Mouse (Mus musculus): ENCODE data around the gene Flad1.
A peak's percentile ranks its signal among the peaks of the same experiment; 100 is the strongest.

The Flad1 gene

GRCm38 (mm10) chr3:89411490-89412393 is at the start of gene Flad1:
Gene Flad1 (minus strand): TSS chr3:89411870.
- DNase-seq (ENCODE audit: low spot score in 2 of 2), result peak; percentile 99 to 100

GRCm38 (mm10) chr3:89458965-89459807 is 47.5 kb upstream of the Flad1 start:
- peak; percentile 83 to 91 for DNase-seq (ENCODE audit: low spot score in 2 of 2)

- DNase-seq (ENCODE audit: low spot score in 2 of 2), result no peak
These were observed 46.8 kb upstream of the Flad1 start for GRCm38 (mm10) chr3:89458372-89458964.

GRCm38 (mm10) chr3:89456726-89457665 is 45.3 kb upstream of the Flad1 start:
- peak; percentile 51 to 60 for DNase-seq (ENCODE audit: low spot score in 2 of 2)

GRCm38 (mm10) chr3:89455786-89456285 is 44.2 kb upstream of the Flad1 start:
- DNase-seq (ENCODE audit: low spot score in 2 of 2), result no peak

GRCm38 (mm10) chr3:89454401-89455177 is 42.9 kb upstream of the Flad1 start, which contains the start of gene Pmvk:
Gene Pmvk (plus strand): TSS chr3:89454541.
- DNase-seq (ENCODE audit: low spot score in 2 of 2), result no peak

- no peak for DNase-seq (ENCODE audit: low spot score in 2 of 2)
These were observed 40.2 kb upstream of the Flad1 start for GRCm38 (mm10) chr3:89451916-89452315.

GRCm38 (mm10) chr3:89449541-89449940 is 37.9 kb upstream of the Flad1 start:
- peak; percentile 40 to 57 for DNase-seq (ENCODE audit: low spot score in 2 of 2)

GRCm38 (mm10) chr3:89448720-89449537 is 37.3 kb upstream of the Flad1 start:
- no peak for DNase-seq (ENCODE audit: low spot score in 2 of 2)

GRCm38 (mm10) chr3:89440691-89441090 is 29.0 kb upstream of the Flad1 start:
- DNase-seq (ENCODE audit: low spot score in 2 of 2), result no peak

GRCm38 (mm10) chr3:89437269-89437668 is 25.6 kb upstream of the Flad1 start:
- DNase-seq (ENCODE audit: low spot score in 2 of 2), result no peak

GRCm38 (mm10) chr3:89436176-89437113 is 24.8 kb upstream of the Flad1 start, which contains the start of gene Pbxip1:
Gene Pbxip1 (plus strand): TSS chr3:89436706.
- DNase-seq (ENCODE audit: low spot score in 2 of 2), result peak; percentile 58 to 66

- no peak for DNase-seq (ENCODE audit: low spot score in 2 of 2)
These were observed 23.4 kb upstream of the Flad1 start for GRCm38 (mm10) chr3:89435041-89435440.

- no peak for DNase-seq (ENCODE audit: low spot score in 2 of 2)
These were observed 22.9 kb upstream of the Flad1 start for GRCm38 (mm10) chr3:89434532-89434931.

- DNase-seq (ENCODE audit: low spot score in 2 of 2), result no peak
These were observed 20.9 kb upstream of the Flad1 start for GRCm38 (mm10) chr3:89432606-89433005.

- DNase-seq (ENCODE audit: low spot score in 2 of 2), result peak; percentile 93 to 97
These were observed 18.8 kb upstream of the Flad1 start, which contains the start of gene Pygo2 for GRCm38 (mm10) chr3:89430171-89431159. Gene Pygo2 (plus strand): TSS chr3:89430214.

Measured in urinary bladder, postnatal 36 days (tissue).